Comparison of ENCODE assay signal across 10 mouse cellular contexts in genomic region chr9:60886431-60887371, GRCm38 (mm10).
A peak's percentile ranks its signal among the peaks of the same experiment; 100 is the strongest.
DNase-seq lines count a peak whose midpoint lies in the region; ATAC-seq lines count a peak whose summit lies in the region.
"Had no signal": no experiment of that assay in that cellular context is flagged by ENCODE, and none has a peak within 500 bp of the region (broad histone marks: within the 10 kb centered on the region; RNA-seq: fewer than 3 reads in every experiment).

No protein-coding gene starts in this region.

- DNase-seq in left cerebral cortex, postnatal 14 days (ENCODE audit: low spot score in 2 of 2) = peak; percentile 35 to 59
- DNase-seq in left cerebral cortex, adult 18-20 months (ENCODE audit: low spot score in 2 of 2) = no peak
- peak; percentile 29 for DNase-seq in embryonic facial prominence, embryonic 11.5 days (ENCODE audit: low spot score)
- no peak for DNase-seq in adrenal gland, adult 8-10 months
- DNase-seq in thymus, postnatal 25 days = no peak
- DNase-seq in heart, adult 9 months (ENCODE audit: low spot score in 2 of 2) = no peak
- DNase-seq: gastrocnemius, postnatal 10 days had no signal

- no peaks in the 10 kb centered on the region for H3K9me3 ChIP-seq in embryonic facial prominence, embryonic 11.5 days (replicated peaks; ENCODE audit: control insufficient read depth, low read length)
- H3K9me3 ChIP-seq in hindbrain, embryonic 15.5 days = no peaks in the 10 kb centered on the region
- H3K9me3 ChIP-seq in neural tube, embryonic 14.5 days (ENCODE audit: control insufficient read depth, low read length) = no peaks in the 10 kb centered on the region
- H3K9me3 ChIP-seq: limb, embryonic 15.5 days had no signal

- ATAC-seq in embryonic facial prominence, embryonic 11.5 days (replicated peaks; ENCODE audit: insufficient number of reproducible peaks, low FRiP score, low TSS enrichment, low read depth) = no peak
- ATAC-seq in hindbrain, embryonic 15.5 days (ENCODE audit: low FRiP score, low read depth) = peak; percentile 54; the same call in 1 of the 2 replicates
- no peak for ATAC-seq in neural tube, embryonic 14.5 days (ENCODE audit: low read depth)

- no peak overlapping the region for H3K27ac ChIP-seq in embryonic facial prominence, embryonic 11.5 days (replicated peaks; ENCODE audit: low read depth, low read length)
- peak overlapping the region; percentile 57 for H3K27ac ChIP-seq in hindbrain, embryonic 15.5 days (replicated peaks)
- no peak overlapping the region for H3K27ac ChIP-seq in neural tube, embryonic 14.5 days (ENCODE audit: low read depth, low read length)
- H3K27ac ChIP-seq: limb, embryonic 15.5 days had no signal

- H3K4me2 ChIP-seq in embryonic facial prominence, embryonic 11.5 days (ENCODE audit: low read depth, low read length) = no peak overlapping the region
- H3K4me2 ChIP-seq in hindbrain, embryonic 15.5 days = peak overlapping the region; percentile 39
- 0 out of 2 replicates have a peak overlapping the region, but pooled peaks have one; percentile 14 for H3K4me2 ChIP-seq in neural tube, embryonic 14.5 days (ENCODE audit: low read depth, low read length)
- H3K4me2 ChIP-seq: limb, embryonic 15.5 days had no signal

- H3K36me3 ChIP-seq in embryonic facial prominence, embryonic 11.5 days (replicated peaks; ENCODE audit: control insufficient read depth, insufficient read depth, low read depth, low read length) = no peaks in the 10 kb centered on the region
- H3K36me3 ChIP-seq in hindbrain, embryonic 15.5 days = no peaks in the 10 kb centered on the region
- H3K36me3 ChIP-seq in neural tube, embryonic 14.5 days (ENCODE audit: control insufficient read depth, insufficient read depth, low read length) = no peaks in the 10 kb centered on the region

- no peaks in the 10 kb centered on the region for H3K4me1 ChIP-seq in embryonic facial prominence, embryonic 11.5 days (ENCODE audit: control insufficient read depth, insufficient read depth, low read length)
- H3K4me1 ChIP-seq in hindbrain, embryonic 15.5 days (replicated peaks) = peaks cover 27% of the 10 kb centered on the region
- H3K4me1 ChIP-seq in neural tube, embryonic 14.5 days (ENCODE audit: control insufficient read depth, insufficient read depth, low read length) = peaks cover 12% of the 10 kb centered on the region; the same call in 1 of the 2 replicates

- no peaks in the 10 kb centered on the region for H3K27me3 ChIP-seq in embryonic facial prominence, embryonic 11.5 days (ENCODE audit: control insufficient read depth, insufficient read depth, low read length)
- no peaks in the 10 kb centered on the region for H3K27me3 ChIP-seq in hindbrain, embryonic 15.5 days
- H3K27me3 ChIP-seq in neural tube, embryonic 14.5 days (ENCODE audit: control insufficient read depth, insufficient read depth, low read length) = no peaks in the 10 kb centered on the region
- H3K27me3 ChIP-seq: limb, embryonic 15.5 days had no signal

- intact Hi-C loops in left cerebral cortex, postnatal 14 days (cut with DNase I) = no loop called here

- no peak overlapping the region for H3K4me3 ChIP-seq in embryonic facial prominence, embryonic 11.5 days (ENCODE audit: low read depth, low read length)
- no peak overlapping the region for H3K4me3 ChIP-seq in hindbrain, embryonic 15.5 days
- no peak overlapping the region for H3K4me3 ChIP-seq in neural tube, embryonic 14.5 days (ENCODE audit: low read depth, low read length)
- H3K4me3 ChIP-seq: limb, embryonic 15.5 days had no signal

- 60% methylated on average over 18 of the region's 18 CpGs for WGBS in embryonic facial prominence, embryonic 11.5 days
- WGBS in hindbrain, embryonic 15.5 days = 16% methylated on average over 18 of the region's 18 CpGs
- WGBS in neural tube, embryonic 14.5 days = 21% methylated on average over 18 of the region's 18 CpGs

- no peak overlapping the region for H3K9ac ChIP-seq in embryonic facial prominence, embryonic 11.5 days (replicated peaks; ENCODE audit: low read length)
- peak overlapping the region; percentile 16; the same call in 1 of the 2 replicates for H3K9ac ChIP-seq in hindbrain, embryonic 15.5 days
- H3K9ac ChIP-seq in neural tube, embryonic 14.5 days (replicated peaks; ENCODE audit: low read depth, low read length) = no peak overlapping the region
- H3K9ac ChIP-seq: limb, embryonic 15.5 days had no signal

Comparison
In these comparisons a context has a peak if more than half of its experiments do, and no peak if none do; other contexts are left out.
1. DNase-seq: peak in left cerebral cortex, postnatal 14 days (2 of 2) and embryonic facial prominence, embryonic 11.5 days (single experiment); none in left cerebral cortex, adult 18-20 months (0 of 2), adrenal gland, adult 8-10 months (single experiment), thymus, postnatal 25 days (single experiment) and heart, adult 9 months (0 of 2).